Mouse (Mus musculus): ENCODE results near the gene Glb1l2.

GRCm38 (mm10) chr9:26783414-26783975 lies 22.8 kb downstream of the Glb1l2 start:
- TF ChIP-seq CTCF (IDR thresholded peaks at IDR 0.05; ENCODE audit: borderline replicate concordance, insufficient read depth, low read length) (no peak), POLR2A (IDR thresholded peaks at IDR 0.05; ENCODE audit: low read depth, low read length) (no peak)

Measured in embryonic fibroblast, embryonic 13.5 days (primary cell).